Mouse (Mus musculus) stomach, embryonic 14.5 days (tissue): ENCODE measurements around the gene Sgip1. TPM values are rescaled to one million over a fixed set of nuclear protein-coding genes. Genes with fewer than 3 reads are reported as not detected.

Experiments
- ATAC-seq: fragments of 200-750 bp; cut with Nextera tagmentation; 2 replicates; pipeline ENCODE4 v1.8.0; 2017; ENCODE audit warnings: low read depth, moderate TSS enrichment; ENCODE audit not compliant: insufficient number of reproducible peaks, insufficient read depth, low FRiP score
- H3K27ac ChIP-seq: fragments of 300-500 bp; sonication (generic); 2 replicates; pipeline ENCODE4 v1.5.1; 2014; ENCODE audit warnings: mild to moderate bottlenecking, low read length, moderate library complexity, mixed read lengths
- H3K27me3 ChIP-seq: fragments of 300-500 bp; sonication (generic); 2 replicates; pipeline ENCODE4 v1.6.1; 2014; ENCODE audit warnings: low read length, control low read depth, mixed read lengths; ENCODE audit not compliant: control insufficient read depth, insufficient read depth
- H3K36me3 ChIP-seq: fragments of 300-500 bp; sonication (generic); 2 replicates; pipeline ENCODE4 v1.6.1; 2014; ENCODE audit warnings: mild to moderate bottlenecking, control low read depth, low read length, moderate library complexity, mixed read lengths; ENCODE audit not compliant: control insufficient read depth, insufficient read depth
- H3K4me1 ChIP-seq: fragments of 300-500 bp; sonication (generic); 2 replicates; pipeline ENCODE4 v1.6.1; 2014; ENCODE audit warnings: low read length, control low read depth, mixed read lengths; ENCODE audit not compliant: control insufficient read depth, insufficient read depth
- H3K4me2 ChIP-seq: fragments of 300-500 bp; sonication (generic); replicated peaks from 2 replicates; pipeline ENCODE4 v1.6.1; 2014; ENCODE audit warnings: low read depth, low read length, control low read depth
- H3K4me3 ChIP-seq: fragments of 300-500 bp; sonication (generic); 2 replicates; pipeline ENCODE4 v1.5.1; 2014; ENCODE audit warnings: low read depth, low read length, control low read depth
- H3K9ac ChIP-seq: fragments of 300-500 bp; sonication (generic); replicated peaks from 2 replicates; pipeline ENCODE4 v1.6.1; 2014; ENCODE audit warnings: low read depth, mild to moderate bottlenecking, control low read depth, low read length, moderate library complexity, mixed read lengths
- H3K9me3 ChIP-seq: fragments of 300-500 bp; sonication (generic); 2 replicates; pipeline ENCODE4 v1.6.1; 2016; ENCODE audit warnings: low read depth, low read length, control low read depth; ENCODE audit not compliant: control insufficient read depth
- WGBS: fragments of 180-500 bp; shearing (Covaris S2); extraction: QIAGEN DNeasy Blood & Tissue Kit; methylation state at CpG from one replicate; pipeline ENCODE4 v1.1.7; 2014; 5-methylcytosine and 5-hydroxymethylcytosine counted together
- polyA plus RNA-seq: library from polyadenylated mRNA; unstranded; fragments of >200 nt; fragmentation: Nextera tagmentation; extraction: Ambion mirVana; gene quantifications from 2 replicates; pipeline ENCODE4 v1.2.1, GENCODE M21; 2014

The Sgip1 gene
- polyA plus RNA-seq, 1 experiment from 2014 or later, result 10.4 TPM

GRCm38 (mm10) chr4:102955294-102955956 is 214.3 kb downstream of the Sgip1 start:
- Histone ChIP-seq H3K27me3 (no peaks in the 10 kb centered on the region), H3K4me3 (no peak overlapping the region), H3K9ac (no peak overlapping the region), H3K9me3 (no peaks in the 10 kb centered on the region), H3K4me2 (no peak overlapping the region), H3K36me3 (no peaks in the 10 kb centered on the region), H3K4me1 (no peaks in the 10 kb centered on the region), H3K27ac (no peak overlapping the region)
- 67% methylated on average over 17 of the region's 17 CpGs for WGBS
- ATAC-seq, result no peak

- Histone ChIP-seq H3K4me2 (no peak overlapping the region), H3K27ac (no peak overlapping the region), H3K36me3 (no peaks in the 10 kb centered on the region), H3K9me3 (no peaks in the 10 kb centered on the region), H3K27me3 (no peaks in the 10 kb centered on the region), H3K4me1 (no peaks in the 10 kb centered on the region), H3K4me3 (no peak overlapping the region), H3K9ac (no peak overlapping the region)
- no peak for ATAC-seq
- 90% methylated on average over 5 of the region's 5 CpGs for WGBS
These were observed 218.3 kb downstream of the Sgip1 start for GRCm38 (mm10) chr4:102959409-102959808.

GRCm38 (mm10) chr4:102964174-102964573 is 223.1 kb downstream of the Sgip1 start:
- no peaks in the 10 kb centered on the region for H3K27me3 ChIP-seq
- no peak overlapping the region for H3K9ac ChIP-seq
- H3K9me3 ChIP-seq, result no peaks in the 10 kb centered on the region
- no peak overlapping the region for H3K4me2 ChIP-seq
- no peak for ATAC-seq
- WGBS, result 61% methylated on average over 3 of the region's 3 CpGs
- H3K36me3 ChIP-seq, result no peaks in the 10 kb centered on the region
- H3K27ac ChIP-seq, result no peak overlapping the region
- H3K4me1 ChIP-seq, result no peaks in the 10 kb centered on the region
- no peak overlapping the region for H3K4me3 ChIP-seq

- H3K36me3 ChIP-seq, result no peaks in the 10 kb centered on the region
- 86% methylated on average over 15 of the region's 15 CpGs for WGBS
- H3K27ac ChIP-seq, result no peak overlapping the region
- H3K27me3 ChIP-seq, result no peaks in the 10 kb centered on the region
- no peak overlapping the region for H3K4me2 ChIP-seq
- no peak overlapping the region for H3K9ac ChIP-seq
- H3K4me1 ChIP-seq, result no peaks in the 10 kb centered on the region
- ATAC-seq, result no peak
- H3K9me3 ChIP-seq, result no peaks in the 10 kb centered on the region
- no peak overlapping the region for H3K4me3 ChIP-seq
These were observed 226.7 kb downstream of the Sgip1 start for GRCm38 (mm10) chr4:102967811-102968210.

GRCm38 (mm10) chr4:102969599-102969998 is 228.5 kb downstream of the Sgip1 start:
- H3K27me3 ChIP-seq, result no peaks in the 10 kb centered on the region
- WGBS, result 88% methylated on average over 5 of the region's 5 CpGs
- no peaks in the 10 kb centered on the region for H3K4me1 ChIP-seq
- no peak overlapping the region for H3K4me2 ChIP-seq
- no peak overlapping the region for H3K9ac ChIP-seq
- no peak overlapping the region for H3K4me3 ChIP-seq
- H3K36me3 ChIP-seq, result no peaks in the 10 kb centered on the region
- no peaks in the 10 kb centered on the region for H3K9me3 ChIP-seq
- ATAC-seq, result no peak
- no peak overlapping the region for H3K27ac ChIP-seq

- H3K36me3 ChIP-seq, result no peaks in the 10 kb centered on the region
- no peak overlapping the region for H3K27ac ChIP-seq
- H3K27me3 ChIP-seq, result no peaks in the 10 kb centered on the region
- no peaks in the 10 kb centered on the region for H3K9me3 ChIP-seq
- H3K4me1 ChIP-seq, result no peaks in the 10 kb centered on the region
- no peak overlapping the region for H3K4me3 ChIP-seq
- WGBS, result 80% methylated on average over 5 of the region's 5 CpGs
- no peak overlapping the region for H3K4me2 ChIP-seq
- H3K9ac ChIP-seq, result no peak overlapping the region
- no peak for ATAC-seq
These were observed 230.1 kb downstream of the Sgip1 start for GRCm38 (mm10) chr4:102971159-102971558.

- no peak overlapping the region for H3K27ac ChIP-seq
- no peak for ATAC-seq
- no peak overlapping the region for H3K9ac ChIP-seq
- H3K27me3 ChIP-seq, result no peaks in the 10 kb centered on the region
- no peak overlapping the region for H3K4me2 ChIP-seq
- WGBS, result 72% methylated on average over 3 of the region's 3 CpGs
- H3K36me3 ChIP-seq, result no peaks in the 10 kb centered on the region
- no peak overlapping the region for H3K4me3 ChIP-seq
- H3K9me3 ChIP-seq, result no peaks in the 10 kb centered on the region
- no peaks in the 10 kb centered on the region for H3K4me1 ChIP-seq
These were observed 231.0 kb downstream of the Sgip1 start for GRCm38 (mm10) chr4:102972071-102972470.

GRCm38 (mm10) chr4:102974172-102974571 is 233.1 kb downstream of the Sgip1 start:
- WGBS, result 49% methylated on average over 5 of the region's 5 CpGs
- no peaks in the 10 kb centered on the region for H3K27me3 ChIP-seq
- no peaks in the 10 kb centered on the region for H3K36me3 ChIP-seq

More at GRCm38 (mm10) chr4:102974172-102974571, 233.1 kb downstream of the Sgip1 start:
- 0 out of 2 replicates have a peak, but pooled peaks cover 3% of the 10 kb centered on the region for H3K4me1 ChIP-seq
- no peak overlapping the region for H3K4me3 ChIP-seq
- no peak overlapping the region for H3K9ac ChIP-seq
- H3K27ac ChIP-seq, result no peak overlapping the region
- H3K4me2 ChIP-seq, result no peak overlapping the region
- H3K9me3 ChIP-seq, result no peaks in the 10 kb centered on the region
- no peak for ATAC-seq
